Mouse (Mus musculus): ENCODE measurements around the gene Uba7.

GRCm38 (mm10) chr9:107928169-107928568 is 47.1 kb upstream of the Uba7 start, which contains the start of gene Actl11:
- TF ChIP-seq CTCF (conservative IDR thresholded peaks at IDR 0.05; ENCODE audit: low read length) (no peak), NANOG (IDR thresholded peaks at IDR 0.05; ENCODE audit: borderline replicate concordance, low read length) (no peak)
